Mouse (Mus musculus) embryonic facial prominence, embryonic 10.5 days (tissue): ENCODE measurements around the gene Zdhhc3. TPM values are rescaled to one million over a fixed set of nuclear protein-coding genes. Genes with fewer than 3 reads are reported as not detected.
A peak's percentile ranks its signal among the peaks of the same experiment; 100 is the strongest.

Experiments used
- DNase-seq: peaks from one replicate; pipeline ENCODE4 v3.0.0-alpha.2; 2017; ENCODE audit warnings: low spot score
- H3K27ac ChIP-seq: fragments of 300-500 bp; sonication (generic); replicated peaks from 2 replicates; pipeline ENCODE4 v1.5.1; 2016; ENCODE audit warnings: mild to moderate bottlenecking
- H3K27me3 ChIP-seq: fragments of 300-500 bp; sonication (generic); replicated peaks from 2 replicates; pipeline ENCODE4 v1.6.1; 2016; ENCODE audit warnings: low read depth, mild to moderate bottlenecking; ENCODE audit not compliant: poor library complexity, severe bottlenecking
- H3K36me3 ChIP-seq: fragments of 300-500 bp; sonication (generic); replicated peaks from 2 replicates; pipeline ENCODE4 v1.6.1; 2016; ENCODE audit warnings: mild to moderate bottlenecking, moderate library complexity
- H3K4me1 ChIP-seq: fragments of 300-500 bp; sonication (generic); 2 replicates; pipeline ENCODE4 v1.6.1; 2016
- H3K4me3 ChIP-seq: fragments of 300-500 bp; sonication (generic); 2 replicates; pipeline ENCODE4 v1.5.1; 2016; ENCODE audit warnings: mild to moderate bottlenecking, moderate library complexity
- H3K9me3 ChIP-seq: fragments of 300-500 bp; sonication (generic); 2 replicates; pipeline ENCODE4 v1.6.1; 2016; ENCODE audit warnings: mild to moderate bottlenecking
- WGBS: fragments of 180-500 bp; shearing (Covaris S2); methylation state at CpG from one replicate; pipeline ENCODE4 v1.1.7; 2016; 5-methylcytosine and 5-hydroxymethylcytosine counted together
- polyA plus RNA-seq: library from polyadenylated mRNA; unstranded; fragments of >200 nt; fragmentation: Nextera tagmentation; extraction: Ambion mirVana; gene quantifications from 2 replicates; pipeline ENCODE4 v1.2.1, GENCODE M21; 2016

Gene Zdhhc3
- polyA plus RNA-seq, 1 experiment from 2014 or later, result 73.1 TPM

DNA sequence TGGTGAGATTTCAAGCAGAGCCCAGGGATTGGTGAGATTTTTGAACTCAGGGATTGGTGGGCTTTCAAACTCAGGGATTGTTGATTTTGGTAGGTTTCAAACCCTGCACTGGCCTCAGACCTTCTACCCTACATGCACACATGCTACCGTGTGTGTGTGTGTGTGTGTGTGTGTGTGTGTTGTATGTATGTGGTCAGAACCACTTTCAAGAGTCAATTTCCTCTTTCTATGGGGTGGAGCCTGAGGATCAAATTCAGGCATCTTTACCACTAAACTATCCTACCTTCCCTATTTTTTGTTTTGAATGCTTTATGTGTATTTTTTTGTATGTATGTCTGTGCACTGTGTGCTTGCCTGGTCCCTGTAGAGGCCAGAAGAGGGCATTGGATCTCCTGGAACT is 65.3 kb downstream of the Zdhhc3 start:
- no peak overlapping the region for H3K4me3 ChIP-seq
- WGBS, result 76% methylated on average over 1 of the region's 1 CpGs
- no peak for DNase-seq

DNA sequence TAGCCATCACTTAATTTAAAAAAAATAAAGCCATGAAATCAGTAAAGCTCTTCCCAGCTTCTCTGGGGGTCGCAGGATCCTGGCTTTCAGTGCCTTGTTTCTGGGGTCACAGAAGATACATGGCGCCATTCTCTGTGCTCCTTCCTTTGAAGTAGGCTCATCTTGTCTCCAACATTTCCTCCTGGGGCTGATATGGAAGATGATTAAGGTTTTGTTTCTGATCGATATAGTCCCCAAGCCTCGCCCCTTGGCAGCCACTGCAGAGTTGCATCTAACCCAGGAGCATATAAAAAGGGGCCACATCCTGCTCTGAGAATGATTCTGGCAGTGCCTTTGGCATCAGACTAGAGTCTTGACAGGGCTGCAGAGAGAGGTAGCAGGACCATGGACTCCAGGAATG is 78.6 kb downstream of the Zdhhc3 start, which contains the start of gene Tgm4:
TSS of gene Tgm4 (plus strand) at position 301 of the 400 bp plus-strand sequence.
- H3K4me1 ChIP-seq, result peaks cover 5% of the 10 kb centered on the region; the same call in 1 of the 2 replicates
- H3K4me3 ChIP-seq, result no peak within 1 kb of the TSS
- no peak for DNase-seq
- WGBS, result 82% methylated on average over 4 of the region's 4 CpGs
- no peak within 1 kb of the TSS for H3K27ac ChIP-seq
- no peaks in the 10 kb centered on the region for H3K9me3 ChIP-seq
- H3K27me3 ChIP-seq, result no peaks in the 10 kb centered on the region; the same call in 1 of the 2 replicates
- H3K36me3 ChIP-seq, result no peaks in the 10 kb centered on the region

More for the DNA sequence above, 65.3 kb downstream of the Zdhhc3 start:
- no peaks in the 10 kb centered on the region for H3K36me3 ChIP-seq
- no peaks in the 10 kb centered on the region for H3K27me3 ChIP-seq
- no peaks in the 10 kb centered on the region for H3K4me1 ChIP-seq
- H3K27ac ChIP-seq, result no peak overlapping the region
- H3K9me3 ChIP-seq, result no peaks in the 10 kb centered on the region

DNA sequence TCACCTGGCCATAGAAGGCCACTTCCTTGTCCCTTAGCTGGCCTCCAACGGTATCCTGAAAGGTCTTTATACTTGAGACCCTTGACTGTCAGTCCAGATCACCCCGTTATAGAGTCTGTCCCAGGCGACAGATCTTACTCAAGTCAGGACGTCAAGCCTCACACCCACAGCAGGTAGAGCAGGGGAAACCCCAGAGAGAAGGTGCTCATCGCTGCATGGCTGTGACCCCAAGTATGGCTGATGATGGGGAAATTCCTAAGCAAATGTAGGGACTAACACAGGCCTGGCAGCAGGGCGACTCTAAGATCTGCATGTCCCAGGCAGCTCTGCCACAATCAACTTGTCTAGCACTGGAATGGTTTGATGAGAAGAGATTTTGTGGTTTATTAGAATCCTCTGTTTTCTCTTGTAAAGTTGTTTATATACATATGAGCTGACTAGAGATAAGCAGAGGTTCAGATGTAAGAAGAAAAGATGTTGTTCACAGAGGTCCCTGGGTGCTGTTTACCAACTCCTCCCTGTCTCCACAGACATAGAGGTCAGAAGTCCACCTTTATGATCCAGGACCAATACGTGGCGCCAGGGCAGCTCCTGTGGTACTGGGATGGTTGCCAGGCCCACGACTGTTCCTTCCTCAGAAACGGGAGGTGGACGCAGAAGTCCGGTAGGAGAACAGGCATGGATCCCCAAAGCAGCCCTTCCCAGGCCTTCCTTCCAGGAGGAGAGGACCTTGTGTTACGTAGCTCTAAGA is 81.3 kb downstream of the Zdhhc3 start:
- H3K27ac ChIP-seq, result no peak overlapping the region
- WGBS, result 82% methylated on average over 13 of the region's 13 CpGs

GRCm38 (mm10) chr9:123024201-123024600 is 88.8 kb downstream of the Zdhhc3 start:
- no peak for DNase-seq
- Histone ChIP-seq H3K4me1 (peaks cover 19% of the 10 kb centered on the region), H3K4me3 (no peak overlapping the region), H3K27me3 (peaks cover 5% of the 10 kb centered on the region; the same call in 1 of the 2 replicates), H3K9me3 (no peaks in the 10 kb centered on the region), H3K27ac (no peak overlapping the region), H3K36me3 (no peaks in the 10 kb centered on the region)
- 82% methylated on average over 2 of the region's 2 CpGs for WGBS

More for the DNA sequence above, 81.3 kb downstream of the Zdhhc3 start:
- H3K4me1 ChIP-seq, result peaks cover 5% of the 10 kb centered on the region; the same call in 1 of the 2 replicates
- no peaks in the 10 kb centered on the region for H3K27me3 ChIP-seq
- no peak for DNase-seq
- no peaks in the 10 kb centered on the region for H3K9me3 ChIP-seq
- no peak overlapping the region for H3K4me3 ChIP-seq
- H3K36me3 ChIP-seq, result no peaks in the 10 kb centered on the region

DNA sequence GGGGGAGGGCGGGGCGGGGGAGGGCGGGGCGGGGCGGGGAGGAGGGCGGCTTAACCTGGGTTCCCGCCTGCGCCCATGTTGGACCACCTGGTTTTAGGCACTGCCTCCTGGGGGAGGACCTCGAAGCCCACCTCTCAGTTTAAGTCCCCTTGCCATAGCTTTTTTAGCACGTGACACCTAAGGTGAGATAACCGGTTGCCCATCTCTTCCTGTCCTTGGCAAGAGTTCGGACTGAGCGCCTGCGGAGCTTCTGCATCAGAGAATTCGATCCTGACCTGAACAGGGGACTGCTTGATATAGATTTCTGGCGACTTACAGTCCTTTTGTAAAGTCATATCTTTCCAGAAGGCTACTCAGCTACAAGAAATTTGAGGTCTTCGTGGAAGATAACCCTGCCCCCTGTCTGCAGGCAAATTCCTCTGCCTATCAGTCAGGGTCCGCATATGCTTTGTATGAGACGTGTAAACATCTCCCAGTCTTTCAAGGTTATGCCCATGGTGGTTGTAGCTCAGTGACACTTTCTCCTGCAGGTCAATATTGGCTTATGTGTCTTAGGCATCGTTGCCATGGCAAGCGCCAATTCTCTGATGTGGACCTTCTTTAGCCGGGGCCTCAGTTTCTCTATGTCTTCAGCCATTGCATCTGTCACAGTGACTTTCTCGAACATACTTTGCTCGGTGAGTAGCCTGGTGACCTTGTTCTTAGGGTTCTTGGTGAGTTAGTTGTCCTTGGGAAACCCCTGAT is 91.2 kb downstream of the Zdhhc3 start:
- 42% methylated on average over 18 of the region's 24 CpGs for WGBS
- Histone ChIP-seq H3K27ac (peak overlapping the region; percentile 95), H3K36me3 (peaks cover 21% of the 10 kb centered on the region), H3K9me3 (no peaks in the 10 kb centered on the region), H3K4me1 (peaks cover 22% of the 10 kb centered on the region), H3K27me3 (peaks cover 5% of the 10 kb centered on the region; the same call in 1 of the 2 replicates), H3K4me3 (peak overlapping the region; percentile 82)
- DNase-seq, result no peak

DNA sequence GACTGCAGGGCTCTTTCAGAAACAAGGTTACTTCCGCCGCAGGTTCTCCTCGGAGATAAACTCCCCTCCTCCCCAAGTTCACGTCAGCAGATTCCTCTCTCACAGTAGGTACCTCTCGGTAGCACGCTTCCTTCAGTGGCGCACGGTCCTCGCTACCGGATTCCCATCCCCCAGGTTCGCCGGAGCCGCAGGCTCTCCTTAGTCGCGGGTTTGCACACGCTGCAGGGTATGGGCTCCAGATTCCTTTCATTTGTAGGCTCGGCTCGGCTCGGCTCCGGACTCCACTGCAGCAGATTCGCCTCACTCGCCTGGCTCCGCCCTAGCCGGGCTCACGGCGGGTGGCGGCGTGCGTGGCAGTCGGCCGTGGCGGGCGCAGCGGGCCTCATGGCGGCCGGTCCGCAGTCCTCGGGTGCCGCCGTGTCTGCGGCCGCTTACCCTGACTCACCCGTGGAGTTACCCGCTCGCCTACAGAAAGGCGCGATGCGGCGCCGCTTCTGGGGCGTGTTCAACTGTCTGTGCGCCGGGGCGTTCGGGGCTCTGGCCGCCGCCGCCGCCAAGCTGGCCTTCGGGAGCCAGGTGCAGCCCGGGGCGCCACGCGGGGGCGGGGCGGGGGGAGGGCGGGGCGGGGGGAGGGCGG is 91.9 kb downstream of the Zdhhc3 start, which contains the start of gene Tmem42:
TSS of gene Tmem42 (plus strand) at position 332 of the 637 bp plus-strand sequence.
- Histone ChIP-seq H3K4me3 (peak within 1 kb of the TSS; percentile 82), H3K27ac (peak within 1 kb of the TSS; percentile 95), H3K4me1 (peaks cover 22% of the 10 kb centered on the region), H3K36me3 (peaks cover 28% of the 10 kb centered on the region), H3K9me3 (no peaks in the 10 kb centered on the region), H3K27me3 (peaks cover 5% of the 10 kb centered on the region; the same call in 1 of the 2 replicates)
- DNase-seq, result peak; percentile 90
- WGBS, result under 1% methylated on average over 57 of the region's 69 CpGs

Other genes starting within 250 kb of the Zdhhc3 start
- gene Zfp445, start 247.2 kb downstream of the Zdhhc3 start, polyA plus RNA-seq, result 84.8 and 85.6 TPM in 2 replicates
- 3.2 and 3.6 TPM in 2 replicates for gene Zkscan7, start 227.5 kb downstream of the Zdhhc3 start, polyA plus RNA-seq
- gene Zfp105, start 190.1 kb downstream of the Zdhhc3 start, polyA plus RNA-seq, result 32.4 and 33.8 TPM in 2 replicates
- gene 1110059G10Rik, start 162.2 kb downstream of the Zdhhc3 start, polyA plus RNA-seq, result 22.0 and 23.6 TPM in 2 replicates
- gene Kif15, start 162.2 kb downstream of the Zdhhc3 start, polyA plus RNA-seq, result 89.5 and 97.8 TPM in 2 replicates
- gene Tmem42, start 91.9 kb downstream of the Zdhhc3 start, polyA plus RNA-seq, result 12.2 and 13.2 TPM in 2 replicates
- 0.31 and 0.63 TPM in 2 replicates for gene Tgm4, start 78.5 kb downstream of the Zdhhc3 start, polyA plus RNA-seq
- gene Exosc7, start within 50 bp of the Zdhhc3 start, polyA plus RNA-seq, result 129 and 143 TPM in 2 replicates
- 0.15 TPM in 1 of 2 replicates, not detected in the other for gene Clec3b, start 37.7 kb upstream of the Zdhhc3 start, polyA plus RNA-seq
- 5.5 and 6.0 TPM in 2 replicates for gene Cdcp1, start 102.8 kb upstream of the Zdhhc3 start, polyA plus RNA-seq
- gene Tmem158, start 147.6 kb upstream of the Zdhhc3 start, polyA plus RNA-seq, result 4.6 and 5.0 TPM in 2 replicates